Mouse (Mus musculus): ENCODE data around the gene Ppp1ca. TPM values are rescaled to one million over a fixed set of nuclear protein-coding genes. Genes with fewer than 3 reads are reported as not detected.

The Ppp1ca gene
- polyA plus RNA-seq, 1 experiment: 331 TPM

DNA sequence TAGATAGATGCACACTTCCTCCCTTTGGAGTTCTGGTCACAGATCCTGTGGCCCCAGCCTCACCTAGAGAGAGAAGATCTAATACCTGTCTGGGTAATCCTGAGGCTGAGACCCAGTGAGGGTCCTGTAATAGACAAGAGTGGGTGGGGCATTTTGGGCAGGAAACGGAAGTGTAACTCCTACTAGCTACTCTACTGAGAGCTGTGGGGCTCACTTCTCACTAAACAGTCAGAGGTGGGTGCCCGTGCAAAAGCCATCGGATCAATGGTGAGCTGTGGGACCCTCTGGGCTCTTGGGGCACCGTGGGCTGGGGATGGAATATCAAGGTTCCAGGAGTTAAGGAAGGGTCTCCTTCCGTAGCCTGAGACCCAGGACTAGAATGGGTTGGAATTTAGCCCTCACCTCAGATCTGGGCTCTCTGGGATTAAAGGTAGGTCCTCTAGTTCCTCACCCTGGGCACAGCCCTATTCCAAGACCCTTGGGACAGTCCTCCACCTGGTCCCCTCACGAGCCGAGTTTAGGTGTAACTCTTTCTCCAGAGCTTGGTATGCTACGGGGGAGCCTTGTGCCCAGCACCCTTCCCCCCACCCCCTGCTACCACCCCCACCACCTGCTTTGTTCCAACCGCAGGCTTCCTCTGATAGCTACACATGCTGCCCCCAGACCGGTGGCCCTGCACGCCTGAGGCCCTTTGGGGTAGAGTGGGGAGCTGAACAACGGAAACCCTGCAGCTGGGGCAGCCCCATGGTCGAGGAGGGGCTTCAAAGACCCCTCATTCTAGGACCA is 37.2 kb upstream of the Ppp1ca start:
- TF ChIP-seq CTCF (IDR thresholded peaks at IDR 0.05; ENCODE audit: low read depth, low read length) (no peak), POLR2A (IDR thresholded peaks at IDR 0.05; ENCODE audit: borderline replicate concordance, low read depth, low read length) (no peak)
- H3K4me3 ChIP-seq (ENCODE audit: insufficient read depth, low read length): no peak overlapping the region
- H3K27ac ChIP-seq (ENCODE audit: insufficient read depth, low read depth, low read length): no peak overlapping the region

GRCm38 (mm10) chr19:4155223-4156072 is 36.4 kb upstream of the Ppp1ca start:
- no peak overlapping the region for H3K4me3 ChIP-seq (ENCODE audit: insufficient read depth, low read length)
- H3K4me1 ChIP-seq (ENCODE audit: control insufficient read depth, insufficient read depth, low read length): no peaks in the 10 kb centered on the region
- no peak overlapping the region for H3K27ac ChIP-seq (ENCODE audit: insufficient read depth, low read depth, low read length)
- no peak for TF ChIP-seq CTCF (IDR thresholded peaks at IDR 0.05; ENCODE audit: low read depth, low read length)
- TF ChIP-seq POLR2A (IDR thresholded peaks at IDR 0.05; ENCODE audit: borderline replicate concordance, low read depth, low read length): no peak

More for the DNA sequence above, 37.2 kb upstream of the Ppp1ca start:
- H3K4me1 ChIP-seq (ENCODE audit: control insufficient read depth, insufficient read depth, low read length): peaks cover 7% of the 10 kb centered on the region

DNA sequence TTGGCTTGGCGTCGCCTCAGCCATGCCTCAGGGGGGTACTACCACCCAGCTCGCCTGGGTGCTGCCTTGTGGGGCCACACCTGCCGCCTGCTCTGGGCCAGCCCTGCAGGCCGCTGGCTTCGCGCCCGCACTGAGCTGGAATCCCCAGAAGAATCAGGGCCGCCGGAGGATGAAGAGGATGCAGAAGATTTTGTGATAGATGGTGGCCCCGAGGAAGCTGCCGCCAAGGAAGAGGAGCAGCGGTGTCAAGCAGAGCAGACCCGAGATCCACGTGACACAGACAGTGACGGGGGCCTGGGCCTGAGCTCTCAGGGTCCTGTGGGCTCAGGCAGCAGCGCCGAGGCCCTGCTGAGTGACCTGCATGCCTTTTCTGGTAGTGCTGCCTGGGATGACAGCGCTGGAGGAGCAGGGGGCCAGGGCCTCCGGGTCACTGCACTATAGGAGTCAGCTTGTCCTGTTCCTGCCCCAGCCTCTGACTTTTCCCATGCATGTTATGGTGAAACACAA is 35.7 kb upstream of the Ppp1ca start:
- Histone ChIP-seq H3K27ac (ENCODE audit: insufficient read depth, low read depth, low read length) (no peak overlapping the region), H3K4me3 (ENCODE audit: insufficient read depth, low read length) (no peak overlapping the region), H3K4me1 (ENCODE audit: control insufficient read depth, insufficient read depth, low read length) (no peaks in the 10 kb centered on the region)
- TF ChIP-seq POLR2A (IDR thresholded peaks at IDR 0.05; ENCODE audit: borderline replicate concordance, low read depth, low read length): no peak
- no peak for TF ChIP-seq CTCF (IDR thresholded peaks at IDR 0.05; ENCODE audit: low read depth, low read length)

DNA sequence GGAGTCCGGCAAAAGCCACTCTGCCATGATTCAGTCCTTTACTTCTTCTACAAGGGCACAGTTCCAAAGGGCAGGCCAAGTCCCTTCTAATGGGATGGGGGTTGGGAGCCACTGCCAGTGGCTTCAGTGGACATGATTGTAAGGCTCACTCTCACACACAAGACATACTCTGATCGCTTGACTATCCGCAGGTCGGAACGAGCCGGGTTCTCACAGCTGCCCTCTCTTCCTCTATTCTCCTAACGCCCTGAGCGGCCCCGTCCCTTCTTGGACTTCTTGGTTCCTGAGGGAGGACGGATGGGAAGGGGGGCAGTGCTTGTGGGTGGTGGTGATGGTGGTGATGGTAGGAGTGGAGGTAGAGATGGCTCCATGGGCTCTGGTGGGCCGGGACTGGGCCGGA is 35.1 kb upstream of the Ppp1ca start:
- no peaks in the 10 kb centered on the region for H3K4me1 ChIP-seq (ENCODE audit: control insufficient read depth, insufficient read depth, low read length)
- no peak overlapping the region for H3K4me3 ChIP-seq (ENCODE audit: insufficient read depth, low read length)
- H3K27ac ChIP-seq (ENCODE audit: insufficient read depth, low read depth, low read length): no peak overlapping the region
- TF ChIP-seq CTCF (IDR thresholded peaks at IDR 0.05; ENCODE audit: low read depth, low read length): no peak
- no peak for TF ChIP-seq POLR2A (IDR thresholded peaks at IDR 0.05; ENCODE audit: borderline replicate concordance, low read depth, low read length)

GRCm38 (mm10) chr19:4159049-4159448 is 32.8 kb upstream of the Ppp1ca start:
- TF ChIP-seq POLR2A (IDR thresholded peaks at IDR 0.05; ENCODE audit: borderline replicate concordance, low read depth, low read length): no peak
- Histone ChIP-seq H3K27ac (ENCODE audit: insufficient read depth, low read depth, low read length) (no peak overlapping the region), H3K4me3 (ENCODE audit: insufficient read depth, low read length) (no peak overlapping the region), H3K4me1 (ENCODE audit: control insufficient read depth, insufficient read depth, low read length) (peaks cover 7% of the 10 kb centered on the region)

- TF ChIP-seq POLR2A (IDR thresholded peaks at IDR 0.05; ENCODE audit: borderline replicate concordance, low read depth, low read length) (no peak), CTCF (IDR thresholded peaks at IDR 0.05; ENCODE audit: low read depth, low read length) (no peak)
- peaks cover 19% of the 10 kb centered on the region for H3K4me1 ChIP-seq (ENCODE audit: control insufficient read depth, insufficient read depth, low read length)
- peak within 1 kb of the TSS; percentile 85 for H3K27ac ChIP-seq (ENCODE audit: insufficient read depth, low read depth, low read length)
Measured at GRCm38 (mm10) chr19:4162646-4163542, 29.0 kb upstream of the Ppp1ca start, which contains the start of gene Rps6kb2. Rps6kb2 (minus strand) TSS chr19:4163354.

DNA sequence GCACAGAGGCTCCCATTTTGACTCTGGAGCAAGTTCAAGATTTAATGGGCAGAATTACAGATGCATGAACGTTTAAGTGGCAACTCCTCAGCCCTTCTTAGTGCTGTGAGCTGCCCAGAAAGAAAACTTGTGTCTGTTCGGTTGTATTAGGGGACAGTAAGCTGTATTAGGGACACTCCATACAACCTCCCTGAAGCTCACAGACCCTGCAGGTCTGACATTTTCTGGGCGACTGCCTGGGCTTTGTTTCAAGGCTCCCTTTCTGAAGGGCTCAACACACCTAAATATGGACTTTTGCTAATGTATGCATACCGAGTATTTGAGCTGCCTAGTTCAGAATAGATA is 28.4 kb upstream of the Ppp1ca start:
- peaks cover 19% of the 10 kb centered on the region for H3K4me1 ChIP-seq (ENCODE audit: control insufficient read depth, insufficient read depth, low read length)
- no peak for TF ChIP-seq POLR2A (IDR thresholded peaks at IDR 0.05; ENCODE audit: borderline replicate concordance, low read depth, low read length)
- TF ChIP-seq CTCF (IDR thresholded peaks at IDR 0.05; ENCODE audit: low read depth, low read length): no peak
- peak overlapping the region; percentile 70 for H3K4me3 ChIP-seq (ENCODE audit: insufficient read depth, low read length)
- peak overlapping the region; percentile 12; the same call in 1 of the 2 replicates for H3K27ac ChIP-seq (ENCODE audit: insufficient read depth, low read depth, low read length)

More at GRCm38 (mm10) chr19:4162646-4163542, 29.0 kb upstream of the Ppp1ca start, which contains the start of gene Rps6kb2:
- peak within 1 kb of the TSS; percentile 70 for H3K4me3 ChIP-seq (ENCODE audit: insufficient read depth, low read length)

GRCm38 (mm10) chr19:4164100-4164499 is 27.8 kb upstream of the Ppp1ca start:
- Histone ChIP-seq H3K27ac (ENCODE audit: insufficient read depth, low read depth, low read length) (peak overlapping the region; percentile 85), H3K4me3 (ENCODE audit: insufficient read depth, low read length) (no peak overlapping the region), H3K4me1 (ENCODE audit: control insufficient read depth, insufficient read depth, low read length) (peaks cover 19% of the 10 kb centered on the region)
- no peak for TF ChIP-seq CTCF (IDR thresholded peaks at IDR 0.05; ENCODE audit: low read depth, low read length)
- no peak for TF ChIP-seq POLR2A (IDR thresholded peaks at IDR 0.05; ENCODE audit: borderline replicate concordance, low read depth, low read length)

GRCm38 (mm10) chr19:4164721-4165120 is 27.1 kb upstream of the Ppp1ca start:
- Histone ChIP-seq H3K4me1 (ENCODE audit: control insufficient read depth, insufficient read depth, low read length) (peaks cover 20% of the 10 kb centered on the region), H3K27ac (ENCODE audit: insufficient read depth, low read depth, low read length) (peak overlapping the region; percentile 85), H3K4me3 (ENCODE audit: insufficient read depth, low read length) (no peak overlapping the region)
- no peak for TF ChIP-seq POLR2A (IDR thresholded peaks at IDR 0.05; ENCODE audit: borderline replicate concordance, low read depth, low read length)
- no peak for TF ChIP-seq CTCF (IDR thresholded peaks at IDR 0.05; ENCODE audit: low read depth, low read length)
